Mouse (Mus musculus): ENCODE measurements at regions not wholly inside any gene's neighbourhood (a gene's known extent, or its start where the extent isn't known, plus 50 kb on each side); places are given as distances from the start of the nearest gene placed in this dataset.

- no peak overlapping the region for H3K4me3 ChIP-seq (replicated peaks; ENCODE audit: insufficient read depth, low read depth, low read length)
- no peaks in the 10 kb centered on the region for H3K4me1 ChIP-seq (ENCODE audit: control insufficient read depth, insufficient read depth, low read length)
- H3K27ac ChIP-seq (ENCODE audit: insufficient read depth, low read length): no peak overlapping the region
- TF ChIP-seq POLR2A (IDR thresholded peaks at IDR 0.05; ENCODE audit: borderline replicate concordance, insufficient read depth, low read length) (no peak), CTCF (IDR thresholded peaks at IDR 0.05; ENCODE audit: borderline replicate concordance, insufficient read depth, low read depth, low read length) (no peak)
- H3K27me3 ChIP-seq (ENCODE audit: control insufficient read depth, insufficient read depth, low read length): no peaks in the 10 kb centered on the region
- no peak for DNase-seq
These were observed 122.7 kb upstream of the Plpp4 start for GRCm38 (mm10) chr7:129134176-129134575.

DNA sequence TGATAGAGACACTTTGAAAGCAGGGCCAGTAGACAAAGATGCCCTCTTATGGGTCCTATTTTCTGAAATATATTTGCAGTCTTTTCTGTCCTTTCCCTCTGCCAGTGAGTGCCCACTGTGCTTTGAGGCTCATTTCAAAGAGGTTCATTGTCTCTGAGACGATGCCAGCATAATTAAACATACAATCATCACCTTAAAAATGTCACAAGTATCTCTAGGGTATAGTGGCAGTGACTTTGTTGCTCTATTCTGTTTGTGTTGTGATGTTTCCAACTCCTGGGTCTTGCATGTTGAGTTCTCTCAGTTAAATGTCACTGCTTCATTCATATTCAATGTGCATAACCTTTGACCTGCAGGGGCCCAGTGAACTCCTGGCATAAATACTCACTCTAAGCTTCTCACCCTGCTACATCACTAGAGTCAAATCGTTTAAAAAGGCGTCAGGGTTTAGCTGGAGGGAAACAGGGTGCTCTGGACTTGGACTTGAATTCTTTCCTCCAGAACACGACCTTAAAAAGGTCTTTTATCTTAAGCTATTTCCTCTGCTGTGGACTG is 122.1 kb upstream of the Plpp4 start:
- WGBS: 29% methylated on average over 4 of the region's 4 CpGs

GRCm38 (mm10) chr7:129137303-129137990 is 119.4 kb upstream of the Plpp4 start:
- Histone ChIP-seq H3K4me3 (replicated peaks; ENCODE audit: insufficient read depth, low read depth, low read length) (no peak overlapping the region), H3K27me3 (ENCODE audit: control insufficient read depth, insufficient read depth, low read length) (no peaks in the 10 kb centered on the region), H3K27ac (ENCODE audit: insufficient read depth, low read length) (no peak overlapping the region), H3K4me1 (ENCODE audit: control insufficient read depth, insufficient read depth, low read length) (no peaks in the 10 kb centered on the region)
- WGBS: 86% methylated on average over 11 of the region's 11 CpGs
- no peak for DNase-seq
- TF ChIP-seq POLR2A (IDR thresholded peaks at IDR 0.05; ENCODE audit: borderline replicate concordance, insufficient read depth, low read length) (no peak), CTCF (IDR thresholded peaks at IDR 0.05; ENCODE audit: borderline replicate concordance, insufficient read depth, low read depth, low read length) (no peak)

More for the DNA sequence above, 122.1 kb upstream of the Plpp4 start:
- TF ChIP-seq POLR2A (IDR thresholded peaks at IDR 0.05; ENCODE audit: borderline replicate concordance, insufficient read depth, low read length) (no peak), CTCF (IDR thresholded peaks at IDR 0.05; ENCODE audit: borderline replicate concordance, insufficient read depth, low read depth, low read length) (no peak)
- no peak overlapping the region for H3K4me3 ChIP-seq (replicated peaks; ENCODE audit: insufficient read depth, low read depth, low read length)
- H3K4me1 ChIP-seq (ENCODE audit: control insufficient read depth, insufficient read depth, low read length): no peaks in the 10 kb centered on the region
- H3K27ac ChIP-seq (ENCODE audit: insufficient read depth, low read length): no peak overlapping the region
- H3K27me3 ChIP-seq (ENCODE audit: control insufficient read depth, insufficient read depth, low read length): no peaks in the 10 kb centered on the region
- DNase-seq: no peak

DNA sequence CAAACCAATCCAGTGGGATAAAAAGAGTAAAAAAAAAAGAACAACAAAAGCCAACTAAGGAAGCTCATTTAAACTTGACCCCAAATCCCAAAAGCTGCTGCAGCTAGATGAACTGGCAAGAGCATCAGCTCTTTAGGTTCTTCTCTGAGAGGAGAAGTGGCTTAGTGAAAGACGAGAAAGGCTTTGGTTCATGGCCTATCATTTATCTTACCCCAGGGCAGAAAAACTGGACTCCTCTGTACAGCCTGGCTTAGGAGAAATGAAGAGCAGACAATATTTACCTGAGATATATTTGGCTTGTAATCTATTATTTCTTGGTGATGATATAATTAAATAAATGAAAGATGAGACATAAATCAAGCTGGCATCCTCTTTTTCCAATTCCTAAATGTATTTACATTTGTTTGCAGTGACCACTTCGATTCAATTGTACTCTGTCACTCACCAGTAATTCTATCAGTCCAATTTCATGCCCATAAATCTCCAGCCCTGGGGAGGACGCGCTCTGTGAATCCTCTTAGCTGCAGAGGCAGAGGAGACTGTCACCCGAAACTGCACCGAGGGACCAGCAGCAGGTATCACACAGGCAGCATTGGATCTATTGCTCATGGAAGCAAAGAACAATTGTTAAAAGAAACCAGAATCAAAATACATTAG is 114.8 kb upstream of the Plpp4 start:
- no peak for DNase-seq

DNA sequence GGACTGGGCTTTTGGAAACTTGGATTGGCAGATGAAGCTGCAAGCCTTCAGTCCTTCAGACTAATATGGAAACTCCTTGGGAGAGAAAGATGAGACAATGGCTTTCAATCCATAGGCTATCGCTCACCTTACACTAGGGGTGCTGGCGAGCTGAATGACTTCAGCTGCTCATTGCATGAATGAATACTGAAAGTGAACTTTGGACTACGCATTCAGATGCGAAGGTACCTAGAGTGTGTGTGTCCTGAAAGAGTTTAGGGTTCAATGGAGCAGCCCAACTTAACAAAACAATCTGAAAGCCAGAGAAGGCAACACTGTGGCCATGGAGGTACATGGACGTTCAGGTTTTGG is 114.3 kb upstream of the Plpp4 start:
- H3K4me3 ChIP-seq (replicated peaks; ENCODE audit: insufficient read depth, low read depth, low read length): no peak overlapping the region
- no peak for TF ChIP-seq CTCF (IDR thresholded peaks at IDR 0.05; ENCODE audit: borderline replicate concordance, insufficient read depth, low read depth, low read length)
- no peak for TF ChIP-seq POLR2A (IDR thresholded peaks at IDR 0.05; ENCODE audit: borderline replicate concordance, insufficient read depth, low read length)
- no peaks in the 10 kb centered on the region for H3K4me1 ChIP-seq (ENCODE audit: control insufficient read depth, insufficient read depth, low read length)
- H3K27ac ChIP-seq (ENCODE audit: insufficient read depth, low read length): no peak overlapping the region
- WGBS: 53% methylated on average over 5 of the region's 5 CpGs
- no peaks in the 10 kb centered on the region for H3K27me3 ChIP-seq (ENCODE audit: control insufficient read depth, insufficient read depth, low read length)
- no peak for DNase-seq

More for the DNA sequence above, 114.8 kb upstream of the Plpp4 start:
- 40% methylated on average over 6 of the region's 6 CpGs for WGBS
- Histone ChIP-seq H3K4me1 (ENCODE audit: control insufficient read depth, insufficient read depth, low read length) (no peaks in the 10 kb centered on the region), H3K4me3 (replicated peaks; ENCODE audit: insufficient read depth, low read depth, low read length) (no peak overlapping the region), H3K27ac (ENCODE audit: insufficient read depth, low read length) (no peak overlapping the region), H3K27me3 (ENCODE audit: control insufficient read depth, insufficient read depth, low read length) (no peaks in the 10 kb centered on the region)
- TF ChIP-seq CTCF (IDR thresholded peaks at IDR 0.05; ENCODE audit: borderline replicate concordance, insufficient read depth, low read depth, low read length): no peak

DNA sequence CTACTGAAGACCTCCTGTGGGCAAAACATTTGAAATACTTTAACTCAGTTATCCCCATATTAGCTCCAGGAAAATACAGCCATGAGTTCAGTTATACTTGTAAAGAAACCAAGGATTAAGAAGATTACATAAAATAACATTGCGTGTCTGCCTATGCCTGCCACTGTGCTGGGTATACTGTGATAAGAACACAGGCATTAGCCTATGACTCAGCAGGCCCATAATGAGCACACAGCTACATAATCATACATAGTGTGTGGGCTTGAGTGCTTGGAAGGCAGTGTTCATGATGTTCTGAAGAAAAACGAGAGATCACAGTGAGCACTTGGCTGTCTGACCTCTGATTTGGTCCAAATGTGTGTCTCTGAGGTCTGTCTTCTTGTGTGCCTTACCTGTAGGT is 101.3 kb upstream of the Plpp4 start:
- DNase-seq: no peak
- H3K4me3 ChIP-seq (replicated peaks; ENCODE audit: insufficient read depth, low read depth, low read length): no peak overlapping the region
- TF ChIP-seq POLR2A (IDR thresholded peaks at IDR 0.05; ENCODE audit: borderline replicate concordance, insufficient read depth, low read length): no peak
- no peak for TF ChIP-seq CTCF (IDR thresholded peaks at IDR 0.05; ENCODE audit: borderline replicate concordance, insufficient read depth, low read depth, low read length)
- 65% methylated on average over 2 of the region's 2 CpGs for WGBS
- no peak overlapping the region for H3K27ac ChIP-seq (ENCODE audit: insufficient read depth, low read length)
- no peaks in the 10 kb centered on the region for H3K27me3 ChIP-seq (ENCODE audit: control insufficient read depth, insufficient read depth, low read length)
- no peaks in the 10 kb centered on the region for H3K4me1 ChIP-seq (ENCODE audit: control insufficient read depth, insufficient read depth, low read length)

GRCm38 (mm10) chr7:129169971-129170370 is 86.9 kb upstream of the Plpp4 start:
- TF ChIP-seq POLR2A (IDR thresholded peaks at IDR 0.05; ENCODE audit: borderline replicate concordance, insufficient read depth, low read length): no peak
- no peak for TF ChIP-seq CTCF (IDR thresholded peaks at IDR 0.05; ENCODE audit: borderline replicate concordance, insufficient read depth, low read depth, low read length)
- Histone ChIP-seq H3K4me1 (ENCODE audit: control insufficient read depth, insufficient read depth, low read length) (no peaks in the 10 kb centered on the region), H3K27ac (ENCODE audit: insufficient read depth, low read length) (no peak overlapping the region), H3K27me3 (ENCODE audit: control insufficient read depth, insufficient read depth, low read length) (no peaks in the 10 kb centered on the region), H3K4me3 (replicated peaks; ENCODE audit: insufficient read depth, low read depth, low read length) (no peak overlapping the region)
- no peak for DNase-seq
- 73% methylated on average over 7 of the region's 7 CpGs for WGBS

DNA sequence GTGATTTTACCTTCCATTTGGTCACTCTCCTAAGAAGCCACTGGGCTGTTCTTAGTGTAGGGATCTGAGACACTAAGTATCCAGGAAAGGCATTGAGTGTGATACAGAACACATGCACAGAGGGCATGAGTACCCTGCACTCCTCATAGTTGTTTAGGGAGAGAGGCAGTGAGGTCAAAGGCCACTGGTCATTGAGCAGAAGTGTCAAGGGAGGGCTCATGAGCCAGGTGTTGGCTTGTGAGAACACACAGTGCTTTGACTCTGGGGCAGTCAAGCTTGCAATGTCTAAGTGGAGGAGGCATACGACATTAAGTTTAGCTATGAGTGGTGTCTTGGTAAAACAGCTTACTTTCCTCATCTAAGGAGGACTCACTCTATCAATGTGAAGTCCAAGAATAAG is 65.9 kb upstream of the Plpp4 start:
- TF ChIP-seq POLR2A (IDR thresholded peaks at IDR 0.05; ENCODE audit: borderline replicate concordance, insufficient read depth, low read length): no peak
- no peak for TF ChIP-seq CTCF (IDR thresholded peaks at IDR 0.05; ENCODE audit: borderline replicate concordance, insufficient read depth, low read depth, low read length)
- WGBS: 65% methylated on average over 1 of the region's 1 CpGs
- DNase-seq: no peak

More for the DNA sequence above, 65.9 kb upstream of the Plpp4 start:
- no peak overlapping the region for H3K4me3 ChIP-seq (replicated peaks; ENCODE audit: insufficient read depth, low read depth, low read length)
- H3K27me3 ChIP-seq (ENCODE audit: control insufficient read depth, insufficient read depth, low read length): no peaks in the 10 kb centered on the region
- no peak overlapping the region for H3K27ac ChIP-seq (ENCODE audit: insufficient read depth, low read length)
- no peaks in the 10 kb centered on the region for H3K4me1 ChIP-seq (ENCODE audit: control insufficient read depth, insufficient read depth, low read length)

Data from cerebellum, adult 2 months (tissue).